Mouse (Mus musculus): ENCODE results near the gene Trim80.

GRCm38 (mm10) chr11:115393721-115394325 lies 46.5 kb upstream of the Trim80 start:
- no peak for TF ChIP-seq CTCF (IDR thresholded peaks at IDR 0.05; ENCODE audit: borderline replicate concordance, insufficient read depth, low read depth, low read length)
- TF ChIP-seq POLR2A (IDR thresholded peaks at IDR 0.05; ENCODE audit: borderline replicate concordance, insufficient read depth, low read length), result peak; percentile 38; the same call in 1 of the 2 replicates
